Comparison of ENCODE assay signal across 13 mouse cellular contexts in genomic region chr1:12636326-12637147, GRCm38 (mm10).
DNase-seq lines count a peak whose midpoint lies in the region; ATAC-seq lines count a peak whose summit lies in the region.
"Had no signal": no experiment of that assay in that cellular context is flagged by ENCODE, and none has a peak within 500 bp of the region (broad histone marks: within the 10 kb centered on the region; RNA-seq: fewer than 3 reads in every experiment).

No protein-coding gene starts in this region.

- H3K4me3 ChIP-seq in hindbrain, embryonic 16.5 days (ENCODE audit: low read length), result no peak overlapping the region
- no peak overlapping the region for H3K4me3 ChIP-seq in neural tube, embryonic 11.5 days (ENCODE audit: low read depth, low read length)
- H3K4me3 ChIP-seq: limb, embryonic 12.5 days had no signal

- H3K9me3 ChIP-seq in hindbrain, embryonic 16.5 days (ENCODE audit: control insufficient read depth, low read length), result no peaks in the 10 kb centered on the region
- no peaks in the 10 kb centered on the region for H3K9me3 ChIP-seq in neural tube, embryonic 11.5 days (ENCODE audit: control insufficient read depth, low read length)
- H3K9me3 ChIP-seq: limb, embryonic 12.5 days had no signal

- no peak overlapping the region for H3K9ac ChIP-seq in hindbrain, embryonic 16.5 days (ENCODE audit: low read depth, low read length)
- H3K9ac ChIP-seq in neural tube, embryonic 11.5 days (ENCODE audit: low read length), result no peak overlapping the region
- H3K9ac ChIP-seq: limb, embryonic 12.5 days had no signal

- WGBS in hindbrain, embryonic 16.5 days, result 19% methylated on average over 9 of the region's 9 CpGs
- 26% methylated on average over 9 of the region's 9 CpGs for WGBS in neural tube, embryonic 11.5 days

- peak; percentile 76; the same call in 1 of the 2 replicates for ATAC-seq in hindbrain, embryonic 16.5 days
- peak; percentile 65; the same call in 1 of the 2 replicates for ATAC-seq in neural tube, embryonic 11.5 days (ENCODE audit: insufficient read depth, low FRiP score, low TSS enrichment)
- ATAC-seq: CD4-positive, CD25-positive, alpha-beta regulatory T cell, adult 4 months had no signal

- no peaks in the 10 kb centered on the region for H3K27me3 ChIP-seq in hindbrain, embryonic 16.5 days (replicated peaks; ENCODE audit: control insufficient read depth, insufficient read depth, low read length)
- no peaks in the 10 kb centered on the region for H3K27me3 ChIP-seq in neural tube, embryonic 11.5 days (ENCODE audit: control insufficient read depth, insufficient read depth, low read length)
- H3K27me3 ChIP-seq: limb, embryonic 12.5 days had no signal

- no peak overlapping the region for H3K27ac ChIP-seq in hindbrain, embryonic 16.5 days (ENCODE audit: low read depth, low read length)
- no peak overlapping the region for H3K27ac ChIP-seq in neural tube, embryonic 11.5 days (ENCODE audit: low read depth, low read length)
- H3K27ac ChIP-seq: limb, embryonic 12.5 days had no signal

- no peak overlapping the region for H3K4me2 ChIP-seq in hindbrain, embryonic 16.5 days (ENCODE audit: low read length)
- no peak overlapping the region for H3K4me2 ChIP-seq in neural tube, embryonic 11.5 days (ENCODE audit: low read depth)
- H3K4me2 ChIP-seq: limb, embryonic 12.5 days had no signal

- peaks cover 3% of the 10 kb centered on the region; the same call in 1 of the 2 replicates for H3K4me1 ChIP-seq in hindbrain, embryonic 16.5 days (ENCODE audit: control insufficient read depth, insufficient read depth, low read depth, low read length)
- no peaks in the 10 kb centered on the region for H3K4me1 ChIP-seq in neural tube, embryonic 11.5 days (ENCODE audit: control insufficient read depth, insufficient read depth, low read length)
- H3K4me1 ChIP-seq: limb, embryonic 12.5 days had no signal

- no peaks in the 10 kb centered on the region for H3K36me3 ChIP-seq in hindbrain, embryonic 16.5 days (ENCODE audit: control insufficient read depth, insufficient read depth, low read length)
- H3K36me3 ChIP-seq in neural tube, embryonic 11.5 days (ENCODE audit: control insufficient read depth, insufficient read depth, low read length), result no peaks in the 10 kb centered on the region
- H3K36me3 ChIP-seq: limb, embryonic 12.5 days had no signal

- peak; percentile 80 for DNase-seq in R1 (ENCODE audit: low read depth, low spot score)
- peak; percentile 48 for DNase-seq in embryo, embryonic 9.5 days (ENCODE audit: extremely low spot score)
- peak; percentile 42 for DNase-seq in neural tube, embryonic 11.5 days (ENCODE audit: low spot score)
- DNase-seq in frontal cortex, postnatal 25 days (ENCODE audit: low spot score in 2 of 2), result no peak
- DNase-seq in layer of hippocampus, adult 8-10 months (ENCODE audit: low spot score in 2 of 2), result no peak
- no peak for DNase-seq in adipocyte (ENCODE audit: low spot score)
- DNase-seq: adrenal gland, adult 8-10 months; gastrocnemius, postnatal 25 days; lung, adult 18-20 months; right cerebral cortex, postnatal 25 days had no signal

Comparison
In these comparisons a context has a peak if more than half of its experiments do, and no peak if none do; other contexts are left out.
1. DNase-seq: peak in R1 (single experiment), embryo, embryonic 9.5 days (single experiment) and neural tube, embryonic 11.5 days (single experiment); none in frontal cortex, postnatal 25 days (0 of 2), layer of hippocampus, adult 8-10 months (0 of 2) and adipocyte (single experiment).